Mouse (Mus musculus): Measurements from ENCODE around the gene Hipk1. TPM values are rescaled to one million over a fixed set of nuclear protein-coding genes. Genes with fewer than 3 reads are reported as not detected.

Hipk1 gene
- polyA plus RNA-seq, 3 experiments from 2014 or later: 28.8 to 71.0 (median 34.9) TPM

DNA sequence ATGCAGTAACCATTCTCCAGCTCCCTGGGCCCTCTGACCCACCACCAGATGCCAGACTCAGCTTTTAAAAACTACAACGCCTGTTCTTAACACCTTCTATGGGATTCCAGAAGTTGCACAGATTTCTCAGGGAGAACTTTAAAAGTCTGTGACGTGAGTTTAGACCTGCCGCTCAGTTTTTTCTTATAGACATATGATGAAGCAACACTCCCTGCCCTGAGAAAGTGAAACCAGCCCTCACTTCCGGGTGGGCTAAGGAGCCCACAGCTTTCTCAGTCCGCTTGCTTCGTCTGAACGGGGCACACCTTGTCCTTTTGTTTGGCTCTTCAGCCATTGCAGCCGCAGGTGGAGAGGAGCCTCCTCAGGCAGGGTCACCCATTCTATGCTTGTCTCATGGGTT, 76.4 kb downstream of the Hipk1 start:
- ATAC-seq: no peak

DNA sequence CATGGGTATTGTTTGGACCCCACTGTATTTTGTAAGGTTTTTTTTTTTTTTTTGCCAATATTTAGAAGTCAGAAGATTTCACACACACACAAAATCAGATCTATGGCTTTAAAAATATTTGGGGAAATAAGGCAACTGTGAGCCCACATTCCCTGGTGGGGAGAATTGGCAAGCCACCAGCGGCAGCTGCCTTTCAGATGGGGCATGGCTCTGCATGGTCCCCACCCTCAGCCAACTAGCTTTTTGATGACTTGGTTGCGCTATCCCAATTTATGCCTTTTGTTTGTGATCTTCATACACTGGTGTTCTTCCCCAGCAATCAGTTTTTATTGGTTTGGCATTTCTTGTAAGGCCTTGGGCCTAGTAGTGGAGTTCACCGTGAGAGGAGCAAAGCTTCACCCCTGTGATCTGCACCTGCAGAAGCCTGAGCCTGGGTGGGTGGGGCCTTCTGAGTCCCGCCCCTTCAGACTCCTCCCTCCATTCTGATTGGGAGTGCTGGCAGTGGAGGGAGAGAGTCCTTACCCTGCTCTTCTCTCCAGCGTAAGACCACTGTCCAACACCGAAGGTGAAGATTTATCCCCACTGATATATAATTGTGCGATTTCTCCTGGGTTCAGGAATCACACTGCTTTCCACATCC, 77.0 kb downstream of the Hipk1 start:
- ATAC-seq: no peak

DNA sequence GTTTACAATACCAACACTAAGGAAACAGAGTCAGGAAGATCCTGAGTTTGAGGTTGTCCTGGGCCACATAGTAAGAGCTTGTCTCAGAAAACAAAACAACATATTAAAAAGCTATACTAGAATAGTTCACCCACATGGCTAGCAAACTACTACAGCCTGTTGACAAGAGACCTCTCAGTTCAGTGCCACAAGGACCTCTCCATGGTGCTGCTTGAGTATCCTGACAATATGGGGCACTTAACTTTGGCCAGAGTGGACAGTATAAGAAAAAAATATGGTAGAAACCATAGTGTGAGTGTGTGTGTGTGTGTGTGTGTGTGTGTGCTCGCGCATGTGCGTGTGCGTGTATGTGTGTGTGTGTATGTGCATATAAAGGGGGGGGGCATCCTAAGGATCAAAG, 79.2 kb downstream of the Hipk1 start:
- ATAC-seq: no peak

DNA sequence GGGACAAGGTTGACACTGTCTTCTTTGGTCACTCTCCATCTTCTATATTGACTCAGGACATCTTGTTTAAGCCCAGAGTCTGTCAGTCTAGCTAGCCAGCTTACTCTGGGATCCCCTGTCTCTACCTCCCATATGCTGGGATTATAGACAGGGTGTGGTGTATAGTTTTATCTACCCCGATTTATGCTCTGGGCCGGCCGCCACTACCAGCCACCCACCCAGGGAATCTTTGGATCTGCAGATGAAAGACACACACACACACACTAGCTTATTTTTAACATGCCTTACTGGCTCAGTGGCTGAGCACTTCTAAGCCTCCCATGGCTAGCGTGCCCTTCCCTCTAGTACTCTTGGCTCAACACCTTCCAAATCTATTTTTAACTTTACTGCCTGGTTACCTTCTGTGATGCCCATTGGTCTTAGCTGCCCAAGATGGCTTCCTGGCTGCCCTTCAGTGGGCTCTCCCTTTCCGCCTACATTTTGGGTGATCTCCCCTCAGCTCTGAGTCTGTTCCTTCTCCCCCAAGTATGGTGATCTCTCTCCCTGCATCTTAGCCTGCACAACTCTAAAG, 81.8 kb downstream of the Hipk1 start:
- ATAC-seq: no peak

DNA sequence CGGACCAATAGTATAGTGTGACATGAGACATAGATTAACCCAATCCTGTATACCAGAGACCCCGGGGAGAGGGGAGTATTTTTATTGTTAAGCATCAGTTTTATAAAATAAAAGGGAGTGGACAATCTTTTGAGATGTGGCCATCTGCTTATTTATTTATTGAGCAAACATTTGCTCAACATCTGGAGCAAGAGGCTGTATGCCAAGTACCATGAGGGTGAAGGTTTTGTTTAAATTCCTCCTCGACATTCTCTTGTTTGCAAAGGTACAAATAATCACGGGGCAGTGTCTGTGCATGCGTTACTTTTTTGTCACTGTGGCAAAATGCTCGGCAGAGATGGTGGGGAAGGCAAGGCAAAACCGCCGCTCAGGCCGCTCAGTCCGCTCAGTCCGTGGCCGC, 85.9 kb downstream of the Hipk1 start:
- no peak for ATAC-seq

DNA sequence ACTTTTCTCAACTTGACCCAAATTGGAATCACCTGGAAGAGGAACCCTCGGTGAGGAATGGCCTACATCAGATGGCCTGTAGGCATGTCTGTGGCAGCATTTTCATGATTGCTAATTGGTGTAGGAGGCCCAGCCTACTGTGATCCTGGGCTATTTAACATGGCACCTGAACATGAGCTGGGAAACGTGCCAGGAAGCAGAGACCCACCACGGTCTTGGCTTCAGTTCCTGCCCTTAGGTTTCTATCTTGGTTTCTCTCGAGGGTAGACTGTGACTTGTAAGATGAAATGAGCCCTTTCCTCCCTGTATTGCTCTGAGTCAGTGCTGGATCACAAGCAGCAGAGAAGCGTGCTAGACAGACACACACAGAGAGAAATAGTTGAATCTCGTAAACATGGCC, 86.7 kb downstream of the Hipk1 start:
- ATAC-seq: no peak

DNA sequence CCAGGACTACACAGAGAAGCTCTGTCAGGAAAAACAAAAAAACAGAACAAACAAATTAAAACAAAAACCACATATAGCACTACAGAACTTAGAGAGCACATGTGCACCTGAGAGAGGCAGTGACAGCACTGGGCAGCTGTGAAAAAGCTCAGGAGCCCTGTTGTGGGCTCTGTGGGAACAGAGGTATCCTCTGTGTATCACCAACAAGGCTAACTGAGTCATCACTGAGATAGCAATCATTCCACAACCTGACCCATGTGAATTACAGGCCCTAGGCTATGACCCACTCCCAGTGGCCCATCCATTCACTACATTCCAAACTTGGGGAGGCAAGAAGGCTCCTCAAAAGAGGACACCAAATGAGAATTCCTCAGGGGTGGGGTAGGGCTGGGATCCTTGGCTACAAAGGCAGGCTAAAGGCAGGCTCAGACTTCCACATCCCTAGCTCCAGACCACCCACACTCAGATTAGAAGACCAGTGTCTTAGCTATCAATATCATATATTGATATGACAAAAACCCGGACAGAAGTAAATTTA, 94.9 kb downstream of the Hipk1 start:
- ATAC-seq: no peak

DNA sequence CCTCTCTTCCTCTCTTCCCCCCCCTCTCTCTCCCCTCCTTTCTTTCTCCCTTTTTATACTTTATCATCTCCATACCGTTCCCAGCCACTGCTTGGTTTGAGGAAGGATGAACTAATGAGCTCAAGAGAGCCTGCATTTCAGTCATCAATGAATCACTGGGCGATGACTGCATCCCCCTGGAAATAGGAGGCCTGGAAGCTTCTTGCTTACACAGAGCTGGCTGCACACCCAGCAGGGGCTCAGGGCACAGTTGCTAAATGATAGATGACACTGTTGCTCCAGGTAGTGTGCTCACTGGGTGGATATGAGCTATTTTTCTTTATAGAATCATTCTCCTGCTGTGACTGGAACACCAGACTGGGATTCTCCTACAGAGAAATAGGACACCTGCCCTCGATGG, 95.8 kb downstream of the Hipk1 start:
- ATAC-seq: no peak

DNA sequence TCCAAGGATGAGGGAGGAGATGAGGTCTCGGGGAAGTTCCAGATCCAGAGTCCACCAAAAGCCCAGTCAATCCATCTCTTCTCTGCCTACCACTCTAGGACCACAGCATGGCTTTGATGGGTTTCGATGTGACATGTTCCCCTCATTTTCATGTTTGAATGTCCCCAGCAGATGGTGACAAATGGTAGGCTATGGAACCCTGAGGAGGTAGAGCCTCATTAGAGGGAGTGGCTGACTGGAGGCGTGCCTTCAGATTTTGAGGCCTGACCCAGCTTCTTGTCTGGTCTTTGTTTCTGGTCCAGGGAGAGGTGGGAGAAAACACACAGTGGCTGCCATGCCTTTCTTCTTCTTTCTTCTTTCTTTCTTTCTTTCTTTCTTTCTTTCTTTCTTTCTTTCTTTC, 100.9 kb downstream of the Hipk1 start:
- ATAC-seq: no peak

Other genes starting within 250 kb of the Hipk1 start
- gene Syt6, start 216.3 kb downstream of the Hipk1 start, polyA plus RNA-seq (2017; shearing (Covaris generic)): not detected
- 1 to 10 TPM; 1.3 to 3.6 (median 2.6) TPM for gene Atg4a-ps, start 145.5 kb downstream of the Hipk1 start, polyA plus RNA-seq (2017; shearing (Covaris generic))
- gene Olfml3, start 53.6 kb downstream of the Hipk1 start, polyA plus RNA-seq (2017; shearing (Covaris generic)): under 1 TPM; 0.20 to 0.93 (median 0.50) TPM
- not detected for gene Gm10964, start 52.2 kb downstream of the Hipk1 start, polyA plus RNA-seq (2017; shearing (Covaris generic))
- 10 to 100 TPM; 16.5 to 23.8 (median 17.7) TPM for gene Dclre1b, start 17.9 kb upstream of the Hipk1 start, polyA plus RNA-seq (2017; shearing (Covaris generic))
- gene Ap4b1, start 18.0 kb upstream of the Hipk1 start, polyA plus RNA-seq (2017; shearing (Covaris generic)): 10 to 100 TPM; 16.5 to 21.5 (median 16.7) TPM
- under 1 TPM in 2 of 3 experiments, not detected in 1; 0.13 to 0.78 TPM for gene Gm43064, start 18.0 kb upstream of the Hipk1 start, polyA plus RNA-seq (2017; shearing (Covaris generic))
- gene Bcl2l15, start 41.0 kb upstream of the Hipk1 start, polyA plus RNA-seq (2017; shearing (Covaris generic)): 1 to 10 TPM in 2 of 3 experiments, under 1 TPM in 1; 0.93 to 9.9 (median 6.3) TPM
- gene Ptpn22, start 68.2 kb upstream of the Hipk1 start, polyA plus RNA-seq (2017; shearing (Covaris generic)): 100 to 1,000 TPM; 410 to 567 (median 415) TPM
- gene Rsbn1, start 122.6 kb upstream of the Hipk1 start, polyA plus RNA-seq (2017; shearing (Covaris generic)): 10 to 100 TPM; 10.5 to 11.8 (median 11.2) TPM
- 10 to 100 TPM; 10.1 to 13.8 (median 11.9) TPM for gene Phtf1, start 176.5 kb upstream of the Hipk1 start, polyA plus RNA-seq (2017; shearing (Covaris generic))

Data from inflammation-experienced regulatory T-cells, adult 6 months (primary cell).